Mouse (Mus musculus) heart, embryonic 14.5 days (tissue): ENCODE measurements around the gene Kndc1. TPM values are rescaled to one million over a fixed set of nuclear protein-coding genes. Genes with fewer than 3 reads are reported as not detected.

ENCODE experiments used
- ATAC-seq: fragments of 200-750 bp; cut with Nextera tagmentation; 2 replicates; pipeline ENCODE4 v1.8.0; 2017; ENCODE audit warnings: low read depth, moderate TSS enrichment; ENCODE audit not compliant: insufficient number of reproducible peaks, insufficient read depth, low FRiP score
- H3K27ac ChIP-seq, 2 experiments: fragments of 200-500 bp in 1 of 2; fragments of 300-500 bp in 1 of 2; sonication (generic) in 1 of 2; replicated peaks in 1 of 2; 2 replicates each; pipeline ENCODE4 v1.5.1; 2012 to 2014; ENCODE audit warnings: low read depth in 2 of 2, low read length in 2 of 2, control low read depth in 1 of 2, mild to moderate bottlenecking in 1 of 2, mixed read lengths in 1 of 2; ENCODE audit not compliant: control insufficient read depth in 1 of 2, insufficient read depth in 1 of 2
- H3K27me3 ChIP-seq: fragments of 300-500 bp; sonication (generic); 2 replicates; pipeline ENCODE4 v1.6.1; 2014; ENCODE audit warnings: mild to moderate bottlenecking, low read length, control low read depth; ENCODE audit not compliant: control insufficient read depth, insufficient read depth
- H3K36me3 ChIP-seq: fragments of 300-500 bp; sonication (generic); 2 replicates; pipeline ENCODE4 v1.6.1; 2014; ENCODE audit warnings: mild to moderate bottlenecking, control low read depth, low read length, mixed read lengths; ENCODE audit not compliant: control insufficient read depth, insufficient read depth
- H3K4me1 ChIP-seq, 2 experiments: fragments of 200-500 bp in 1 of 2; fragments of 300-500 bp in 1 of 2; sonication (generic) in 1 of 2; 2 replicates each; pipeline ENCODE4 v1.6.1; 2012 to 2014; ENCODE audit warnings: low read length in 2 of 2, control low read depth in 1 of 2, mixed read lengths in 1 of 2; ENCODE audit not compliant: control insufficient read depth in 2 of 2, insufficient read depth in 2 of 2
- H3K4me2 ChIP-seq: fragments of 300-500 bp; sonication (generic); 2 replicates; pipeline ENCODE4 v1.6.1; 2014; ENCODE audit warnings: mild to moderate bottlenecking, low read length
- H3K4me3 ChIP-seq, 2 experiments: fragments of 200-500 bp in 1 of 2; fragments of 300-500 bp in 1 of 2; sonication (generic) in 1 of 2; 2 replicates each; pipeline ENCODE4 v1.5.1; 2012 to 2014; ENCODE audit warnings: low read length in 2 of 2, mild to moderate bottlenecking in 2 of 2, control low read depth in 1 of 2, low read depth in 1 of 2, moderate library complexity in 1 of 2; ENCODE audit not compliant: control insufficient read depth in 1 of 2, insufficient read depth in 1 of 2
- H3K9ac ChIP-seq: fragments of 300-500 bp; sonication (generic); 2 replicates; pipeline ENCODE4 v1.6.1; 2014; ENCODE audit warnings: mild to moderate bottlenecking, low read length
- H3K9me3 ChIP-seq: fragments of 300-500 bp; sonication (generic); 2 replicates; pipeline ENCODE4 v1.6.1; 2016; ENCODE audit warnings: low read length, control low read depth; ENCODE audit not compliant: control insufficient read depth
- WGBS: fragments of 180-500 bp; shearing (Covaris S2); extraction: QIAGEN DNeasy Blood & Tissue Kit; methylation state at CpG from one replicate; pipeline ENCODE4 v1.1.7; 2014; 5-methylcytosine and 5-hydroxymethylcytosine counted together
- polyA plus RNA-seq: library from polyadenylated mRNA; unstranded; fragments of >200 nt; fragmentation: Nextera tagmentation; extraction: Ambion mirVana; gene quantifications from 2 replicates; pipeline ENCODE4 v1.2.1, GENCODE M21; 2014

The Kndc1 gene
- polyA plus RNA-seq, 1 experiment from 2014 or later = 0.16 TPM

GRCm38 (mm10) chr7:139891779-139892178 is 2.7 kb upstream of the Kndc1 start:
- no peaks in the 10 kb centered on the region for H3K36me3 ChIP-seq
- H3K4me3 ChIP-seq = no peak overlapping the region
- WGBS = 51% methylated on average over 5 of the region's 5 CpGs
- H3K4me2 ChIP-seq = no peak overlapping the region
- no peak overlapping the region for H3K9ac ChIP-seq
- peaks cover 41% of the 10 kb centered on the region for H3K27me3 ChIP-seq
- no peak for ATAC-seq
- no peak overlapping the region for H3K27ac ChIP-seq
- H3K4me1 ChIP-seq = peaks cover 2 to 13% of the 10 kb centered on the region in 2 experiments; a peak in 3 of 4 replicates
- H3K9me3 ChIP-seq = no peaks in the 10 kb centered on the region

DNA sequence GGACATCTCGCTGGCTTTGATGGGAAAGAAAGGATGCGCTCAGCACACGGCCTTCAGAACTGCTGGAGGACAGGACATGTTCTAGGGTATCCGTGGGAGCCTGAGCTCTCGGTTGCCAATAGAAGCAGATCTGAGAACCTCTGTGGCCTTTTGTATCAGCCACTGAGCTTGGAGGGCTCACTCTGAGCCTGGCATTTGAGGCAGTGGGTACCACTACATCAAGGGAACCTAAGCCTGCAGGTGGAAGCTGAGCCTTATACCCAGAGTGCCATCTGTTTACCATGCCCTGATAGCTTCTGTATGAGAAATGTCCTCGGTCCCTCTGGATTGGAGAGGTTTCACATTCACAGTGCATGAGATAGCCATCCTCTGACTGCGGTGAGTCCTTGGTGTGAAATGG is 1.8 kb downstream of the Kndc1 start:
- ATAC-seq = no peak
- Histone ChIP-seq H3K4me2 (no peak overlapping the region), H3K27ac (no peak overlapping the region), H3K36me3 (no peaks in the 10 kb centered on the region), H3K27me3 (peaks cover 52% of the 10 kb centered on the region), H3K4me3 (no peak overlapping the region), H3K4me1 (peaks cover 2 to 13% of the 10 kb centered on the region in 2 experiments; a peak in 3 of 4 replicates), H3K9me3 (no peaks in the 10 kb centered on the region), H3K9ac (no peak overlapping the region)
- 76% methylated on average over 7 of the region's 7 CpGs for WGBS

DNA sequence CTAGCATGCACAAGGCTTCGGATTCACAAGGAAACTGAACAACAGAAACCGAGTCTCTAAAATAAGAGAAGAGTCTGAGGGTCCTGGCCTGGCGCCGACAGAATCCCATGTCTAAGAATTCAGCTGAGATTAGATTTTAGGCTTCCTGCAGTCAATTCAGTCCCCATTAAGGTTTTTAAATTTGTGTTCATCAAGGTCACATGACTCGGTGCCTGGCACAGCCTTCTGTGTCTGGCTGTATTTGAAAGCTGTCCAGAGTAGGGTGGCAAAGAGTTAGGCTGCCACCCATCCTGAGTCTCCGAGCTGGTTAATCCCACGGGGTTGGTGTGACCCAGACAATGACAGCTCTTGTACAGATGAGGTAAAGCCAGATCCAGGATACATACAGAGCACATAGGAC is 2.3 kb downstream of the Kndc1 start:
- 72% methylated on average over 7 of the region's 7 CpGs for WGBS
- H3K27ac ChIP-seq = no peak overlapping the region
- no peaks in the 10 kb centered on the region for H3K36me3 ChIP-seq
- H3K4me1 ChIP-seq = peaks cover 2 to 12% of the 10 kb centered on the region in 2 experiments; a peak in 3 of 4 replicates
- ATAC-seq = no peak
- no peak overlapping the region for H3K4me2 ChIP-seq
- no peaks in the 10 kb centered on the region for H3K9me3 ChIP-seq
- H3K9ac ChIP-seq = no peak overlapping the region
- H3K27me3 ChIP-seq = peaks cover 52% of the 10 kb centered on the region
- H3K4me3 ChIP-seq = no peak overlapping the region

DNA sequence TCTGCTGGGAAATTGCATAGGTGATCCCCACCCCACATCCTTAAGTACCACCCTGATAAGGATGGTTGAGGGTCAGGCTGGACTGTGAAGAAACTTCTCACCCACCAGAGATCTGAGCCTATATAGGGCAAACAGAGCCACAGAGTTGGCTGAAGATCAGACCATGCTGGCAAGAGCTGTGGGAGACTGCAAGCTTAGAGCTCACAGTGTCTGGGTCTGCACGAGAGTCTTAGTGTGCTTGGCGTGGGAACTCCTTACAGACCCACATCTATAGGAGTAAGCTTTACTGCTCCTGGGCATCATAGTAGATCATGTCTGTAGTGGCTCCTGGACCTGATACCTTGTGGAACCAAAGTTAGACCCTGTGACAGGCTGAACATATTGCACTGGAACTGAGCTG is 4.1 kb downstream of the Kndc1 start:
- Histone ChIP-seq H3K4me1 (peaks cover 2 to 5% of the 10 kb centered on the region in 2 experiments; a peak in 1 of 4 replicates), H3K9ac (no peak overlapping the region), H3K4me2 (no peak overlapping the region), H3K9me3 (no peaks in the 10 kb centered on the region), H3K27me3 (peaks cover 48% of the 10 kb centered on the region), H3K27ac (no peak overlapping the region), H3K36me3 (no peaks in the 10 kb centered on the region), H3K4me3 (no peak overlapping the region)
- WGBS = 65% methylated on average over 2 of the region's 2 CpGs
- no peak for ATAC-seq

GRCm38 (mm10) chr7:139899505-139899904 is 5.0 kb downstream of the Kndc1 start:
- ATAC-seq = no peak
- H3K4me2 ChIP-seq = no peak overlapping the region
- WGBS = 72% methylated on average over 7 of the region's 7 CpGs
- no peaks in the 10 kb centered on the region for H3K36me3 ChIP-seq
- no peak overlapping the region for H3K9ac ChIP-seq
- H3K9me3 ChIP-seq = no peaks in the 10 kb centered on the region
- H3K27me3 ChIP-seq = peaks cover 47% of the 10 kb centered on the region
- H3K4me1 ChIP-seq = peaks cover 2 to 5% of the 10 kb centered on the region in 2 experiments; a peak in 1 of 4 replicates
- H3K27ac ChIP-seq = no peak overlapping the region
- H3K4me3 ChIP-seq = no peak overlapping the region

- H3K4me2 ChIP-seq = no peak overlapping the region
- no peak overlapping the region for H3K27ac ChIP-seq
- no peak for ATAC-seq
- H3K4me1 ChIP-seq = no peaks in the 10 kb centered on the region
- no peak overlapping the region for H3K9ac ChIP-seq
- H3K9me3 ChIP-seq = no peaks in the 10 kb centered on the region
- WGBS = 91% methylated on average over 7 of the region's 7 CpGs
- H3K4me3 ChIP-seq = no peak overlapping the region
- peaks cover 46% of the 10 kb centered on the region for H3K27me3 ChIP-seq
- H3K36me3 ChIP-seq = no peaks in the 10 kb centered on the region
Observed at GRCm38 (mm10) chr7:139900456-139900855, 6.0 kb downstream of the Kndc1 start.

DNA sequence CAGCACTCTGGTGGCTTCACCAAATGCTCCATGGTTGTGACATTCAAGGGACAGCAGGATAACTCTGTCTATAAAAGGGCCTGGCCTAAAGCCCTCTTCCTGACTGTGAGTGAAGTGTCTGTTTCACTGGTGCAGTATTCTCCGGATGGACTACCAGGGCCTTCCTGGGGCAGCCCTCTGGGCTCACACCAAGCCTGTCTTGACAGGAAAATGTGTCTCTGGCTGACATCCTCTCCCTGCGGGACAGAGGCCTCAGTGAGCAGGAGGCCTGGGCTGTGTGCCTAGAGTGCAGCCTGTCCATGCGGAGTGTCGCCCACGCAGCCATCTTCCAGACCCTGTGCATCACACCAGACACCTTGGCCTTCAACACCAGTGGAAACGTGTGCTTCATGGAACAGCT is 6.4 kb downstream of the Kndc1 start:
- Histone ChIP-seq H3K4me3 (no peak overlapping the region), H3K27me3 (peaks cover 43% of the 10 kb centered on the region), H3K9me3 (no peaks in the 10 kb centered on the region), H3K4me1 (no peaks in the 10 kb centered on the region), H3K4me2 (no peak overlapping the region), H3K36me3 (no peaks in the 10 kb centered on the region), H3K9ac (no peak overlapping the region), H3K27ac (no peak overlapping the region)
- no peak for ATAC-seq
- WGBS = 77% methylated on average over 6 of the region's 6 CpGs

- H3K36me3 ChIP-seq = no peaks in the 10 kb centered on the region
- ATAC-seq = no peak
- H3K27me3 ChIP-seq = peaks cover 32% of the 10 kb centered on the region
Observed at GRCm38 (mm10) chr7:139901981-139902380, 7.5 kb downstream of the Kndc1 start.

More at GRCm38 (mm10) chr7:139901981-139902380, 7.5 kb downstream of the Kndc1 start:
- H3K9ac ChIP-seq = no peak overlapping the region
- no peak overlapping the region for H3K4me2 ChIP-seq
- H3K9me3 ChIP-seq = no peaks in the 10 kb centered on the region
- H3K27ac ChIP-seq = no peak overlapping the region
- H3K4me3 ChIP-seq = no peak overlapping the region
- no peaks in the 10 kb centered on the region for H3K4me1 ChIP-seq
- WGBS = 38% methylated on average over 1 of the region's 1 CpGs
